Mouse (Mus musculus) heart, postnatal 0 days (tissue): ENCODE measurements around the gene Hspa5. TPM values are rescaled to one million over a fixed set of nuclear protein-coding genes. Genes with fewer than 3 reads are reported as not detected.

ENCODE experiments used
- ATAC-seq: fragments of 200-750 bp; cut with Nextera tagmentation; 2 replicates; pipeline ENCODE4 v1.8.0; 2017; ENCODE audit warnings: low read depth, moderate number of reproducible peaks, moderate library complexity; ENCODE audit not compliant: insufficient read depth
- DNase-seq: peaks from one replicate; pipeline ENCODE4 v3.0.0-alpha.2; 2016; ENCODE audit warnings: low spot score
- H3K27ac ChIP-seq: fragments of 300-500 bp; sonication (generic); 2 replicates; pipeline ENCODE4 v1.5.1; 2014; ENCODE audit warnings: low read depth, mild to moderate bottlenecking
- H3K27me3 ChIP-seq: fragments of 300-500 bp; sonication (generic); 2 replicates; pipeline ENCODE4 v1.6.1; 2014; ENCODE audit warnings: low read length, mixed read lengths; ENCODE audit not compliant: control insufficient read depth, insufficient read depth
- H3K36me3 ChIP-seq: fragments of 300-500 bp; sonication (generic); replicated peaks from 2 replicates; pipeline ENCODE4 v1.6.1; 2014; ENCODE audit warnings: low read length, mixed read lengths; ENCODE audit not compliant: control insufficient read depth, insufficient read depth
- H3K4me1 ChIP-seq: fragments of 300-500 bp; sonication (generic); 2 replicates; pipeline ENCODE4 v1.6.1; 2014; ENCODE audit warnings: antibody characterized with exemption; ENCODE audit not compliant: control insufficient read depth, insufficient read depth
- H3K4me2 ChIP-seq: fragments of 300-500 bp; sonication (generic); 2 replicates; pipeline ENCODE4 v1.6.1; 2014; ENCODE audit warnings: low read depth, mild to moderate bottlenecking, low read length, moderate library complexity
- H3K4me3 ChIP-seq: fragments of 300-500 bp; sonication (generic); 2 replicates; pipeline ENCODE4 v1.5.1; 2014; ENCODE audit warnings: low read depth, low read length
- H3K9ac ChIP-seq: fragments of 300-500 bp; sonication (generic); replicated peaks from 2 replicates; pipeline ENCODE4 v1.6.1; 2014; ENCODE audit warnings: low read depth, low read length, mixed read lengths
- H3K9me3 ChIP-seq: fragments of 300-500 bp; sonication (generic); replicated peaks from 2 replicates; pipeline ENCODE4 v1.6.1; 2016; ENCODE audit warnings: low read length; ENCODE audit not compliant: control insufficient read depth
- CTCF ChIP-seq: IDR thresholded peaks from 2 replicates; pipeline ENCODE4 v1.5.1; 2016; ENCODE audit warnings: antibody characterized with exemption, control low read depth, low read depth
- EP300 ChIP-seq: IDR thresholded peaks from 2 replicates; pipeline ENCODE4 v1.6.1; 2016; ENCODE audit warnings: antibody characterized with exemption, low read depth
- WGBS: fragments of 180-500 bp; shearing (Covaris S2); extraction: QIAGEN DNeasy Blood & Tissue Kit; methylation state at CpG from one replicate; pipeline ENCODE4 v1.1.7; 2014; 5-methylcytosine and 5-hydroxymethylcytosine counted together
- polyA plus RNA-seq: library from polyadenylated mRNA; unstranded; fragments of >200 nt; fragmentation: Nextera tagmentation; extraction: Ambion mirVana; gene quantifications from 2 replicates; pipeline ENCODE4 v1.2.1, GENCODE M21; 2015
- total RNA-seq: library from RNA; depleted of rRNA; stranded (reverse); fragments of >200 nt; gene quantifications from 2 replicates; pipeline ENCODE4 v1.2.3, GENCODE M21; 2014; ENCODE audit warnings: low replicate concordance

Hspa5 gene
- total and polyA plus RNA-seq, 2 experiments from 2014 or later, result 175 to 348 TPM

- ATAC-seq (no peak), DNase-seq (no peak)
- WGBS, result 97% methylated on average over 2 of the region's 2 CpGs
- Histone ChIP-seq H3K9ac (no peak overlapping the region), H3K4me3 (no peak overlapping the region), H3K9me3 (no peaks in the 10 kb centered on the region), H3K36me3 (peaks cover 16% of the 10 kb centered on the region), H3K4me2 (no peak overlapping the region), H3K4me1 (peaks cover 23% of the 10 kb centered on the region), H3K27ac (no peak overlapping the region), H3K27me3 (no peaks in the 10 kb centered on the region)
- no peak for TF ChIP-seq CTCF
- no peak for TF ChIP-seq EP300
Measured at GRCm38 (mm10) chr2:34804172-34804571, 32.4 kb downstream of the Hspa5 start.

- H3K27me3 ChIP-seq, result no peaks in the 10 kb centered on the region
- H3K4me3 ChIP-seq, result no peak overlapping the region
- H3K4me1 ChIP-seq, result peaks cover 21% of the 10 kb centered on the region
- no peak overlapping the region for H3K9ac ChIP-seq
- peaks cover 21% of the 10 kb centered on the region for H3K36me3 ChIP-seq
- WGBS, result 18% methylated on average over 1 of the region's 1 CpGs
- 0 out of 2 replicates have a peak overlapping the region, but pooled peaks have one; percentile 15 for H3K27ac ChIP-seq
- DNase-seq (no peak), ATAC-seq (no peak)
- no peak overlapping the region for H3K4me2 ChIP-seq
- no peak for TF ChIP-seq CTCF
- TF ChIP-seq EP300, result no peak
- no peaks in the 10 kb centered on the region for H3K9me3 ChIP-seq
Measured at GRCm38 (mm10) chr2:34804815-34805214, 33.0 kb downstream of the Hspa5 start.

- no peak for DNase-seq
Measured at GRCm38 (mm10) chr2:34805364-34805950, 33.7 kb downstream of the Hspa5 start.

GRCm38 (mm10) chr2:34808057-34808456 lies 36.3 kb downstream of the Hspa5 start:
- Histone ChIP-seq H3K9me3 (no peaks in the 10 kb centered on the region), H3K4me1 (peaks cover 15% of the 10 kb centered on the region), H3K36me3 (peaks cover 48% of the 10 kb centered on the region), H3K4me3 (no peak overlapping the region), H3K27ac (no peak overlapping the region), H3K27me3 (no peaks in the 10 kb centered on the region), H3K4me2 (no peak overlapping the region), H3K9ac (no peak overlapping the region)
- WGBS, result 74% methylated on average over 2 of the region's 2 CpGs
- no peak for DNase-seq
- TF ChIP-seq EP300 (no peak), CTCF (no peak)
- ATAC-seq, result no peak

More at GRCm38 (mm10) chr2:34805364-34805950, 33.7 kb downstream of the Hspa5 start:
- Histone ChIP-seq H3K27ac (no peak overlapping the region), H3K9me3 (no peaks in the 10 kb centered on the region), H3K4me3 (no peak overlapping the region), H3K9ac (no peak overlapping the region), H3K27me3 (no peaks in the 10 kb centered on the region), H3K4me2 (no peak overlapping the region), H3K36me3 (peaks cover 25% of the 10 kb centered on the region), H3K4me1 (peaks cover 16% of the 10 kb centered on the region)
- 84% methylated on average over 10 of the region's 10 CpGs for WGBS
- ATAC-seq, result no peak
- TF ChIP-seq EP300, result no peak
- no peak for TF ChIP-seq CTCF

- H3K4me3 ChIP-seq, result no peak overlapping the region
- peaks cover 4% of the 10 kb centered on the region; the same call in 1 of the 2 replicates for H3K4me1 ChIP-seq
- DNase-seq (no peak), ATAC-seq (no peak)
- WGBS, result 89% methylated on average over 1 of the region's 1 CpGs
- H3K4me2 ChIP-seq, result no peak overlapping the region
- H3K27me3 ChIP-seq, result no peaks in the 10 kb centered on the region
- H3K9ac ChIP-seq, result no peak overlapping the region
- TF ChIP-seq CTCF (no peak), EP300 (no peak)
- H3K36me3 ChIP-seq, result peaks cover 62% of the 10 kb centered on the region
- H3K9me3 ChIP-seq, result no peaks in the 10 kb centered on the region
- H3K27ac ChIP-seq, result no peak overlapping the region
Measured at GRCm38 (mm10) chr2:34809568-34809967, 37.8 kb downstream of the Hspa5 start.

GRCm38 (mm10) chr2:34810775-34811174 lies 39.0 kb downstream of the Hspa5 start:
- no peak overlapping the region for H3K4me3 ChIP-seq
- H3K36me3 ChIP-seq, result peaks cover 69% of the 10 kb centered on the region
- DNase-seq, result no peak
- H3K9me3 ChIP-seq, result no peaks in the 10 kb centered on the region
- H3K9ac ChIP-seq, result no peak overlapping the region
- TF ChIP-seq EP300, result no peak
- no peak for TF ChIP-seq CTCF
- H3K4me2 ChIP-seq, result no peak overlapping the region
- no peak overlapping the region for H3K27ac ChIP-seq
- 91% methylated on average over 3 of the region's 3 CpGs for WGBS
- no peaks in the 10 kb centered on the region for H3K27me3 ChIP-seq
- no peaks in the 10 kb centered on the region for H3K4me1 ChIP-seq
- ATAC-seq, result no peak
